Mouse (Mus musculus) MEL (cell line): ENCODE data around the gene Tmem87b.

Experiments used
- CTCF ChIP-seq, 3 experiments: IDR thresholded peaks in 2 of 3; conservative IDR thresholded peaks in 1 of 3; 2 replicates each; pipeline ENCODE4 v1.5.1; 2011 to 2012; ENCODE audit warnings: low read length in 3 of 3, low read depth in 2 of 3, mild to moderate bottlenecking in 2 of 3, improper control_type of control experiment in 1 of 3, inconsistent platforms in 1 of 3, mixed read lengths in 1 of 3, moderate library complexity in 1 of 3; ENCODE audit not compliant: control insufficient read depth in 1 of 3, insufficient read depth in 1 of 3, poor library complexity in 1 of 3, severe bottlenecking in 1 of 3
- POLR2A ChIP-seq, 2 experiments: IDR thresholded peaks; 2 replicates each; pipeline ENCODE4 v1.6.1; 2011 to 2012; ENCODE audit warnings: low read length in 2 of 2, mild to moderate bottlenecking in 2 of 2, control low read depth in 1 of 2, improper control_type of control experiment in 1 of 2, low read depth in 1 of 2, moderate library complexity in 1 of 2; ENCODE audit not compliant: control insufficient read depth in 1 of 2, insufficient read depth in 1 of 2, poor library complexity in 1 of 2
- ZMIZ1 ChIP-seq: IDR thresholded peaks from 2 replicates; pipeline ENCODE4 v1.6.1; 2012; ENCODE audit warnings: low read depth, mild to moderate bottlenecking, inconsistent platforms, low read length, improper control_type of control experiment, moderate library complexity

DNA sequence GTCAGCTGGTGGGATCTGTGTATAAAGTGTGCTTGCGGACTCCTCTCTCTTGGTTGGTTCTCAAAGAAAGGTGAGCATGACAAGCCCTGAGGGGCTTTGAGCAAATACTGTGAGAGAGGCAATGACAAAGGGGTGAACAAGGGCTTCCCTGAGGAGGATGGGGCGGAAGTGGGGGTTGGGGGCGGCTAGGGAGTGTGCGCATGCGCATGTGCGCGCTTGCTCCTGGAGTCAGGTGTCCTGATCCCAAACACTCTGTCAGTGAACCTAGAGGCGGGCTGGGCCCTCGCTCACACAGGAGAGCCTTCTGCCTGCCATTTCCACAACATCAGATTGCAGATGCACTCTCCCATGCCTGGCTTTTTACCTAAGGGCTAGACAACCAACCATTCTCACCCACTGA, 54.3 kb downstream of the Tmem87b start:
- no peak for TF ChIP-seq POLR2A (IDR thresholded peaks at IDR 0.05; ENCODE audit: control insufficient read depth in 1 of 2, insufficient read depth in 1 of 2, low read depth in 1 of 2, low read length in 2 of 2, poor library complexity in 1 of 2)
- TF ChIP-seq ZMIZ1: no peak
- no peak for TF ChIP-seq CTCF (IDR thresholded peaks at IDR 0.05 in 2 of 3, conservative IDR thresholded peaks at IDR 0.05 in 1 of 3; ENCODE audit: control insufficient read depth in 1 of 3, insufficient read depth in 1 of 3, low read depth in 2 of 3, low read length in 3 of 3, poor library complexity in 1 of 3, severe bottlenecking in 1 of 3)
